Mouse (Mus musculus): ENCODE measurements around the gene Cdk5rap3. TPM values are rescaled to one million over a fixed set of nuclear protein-coding genes. Genes with fewer than 3 reads are reported as not detected.

The Cdk5rap3 gene
- total RNA-seq, 1 experiment from 2014 or later = 62.8 TPM

DNA sequence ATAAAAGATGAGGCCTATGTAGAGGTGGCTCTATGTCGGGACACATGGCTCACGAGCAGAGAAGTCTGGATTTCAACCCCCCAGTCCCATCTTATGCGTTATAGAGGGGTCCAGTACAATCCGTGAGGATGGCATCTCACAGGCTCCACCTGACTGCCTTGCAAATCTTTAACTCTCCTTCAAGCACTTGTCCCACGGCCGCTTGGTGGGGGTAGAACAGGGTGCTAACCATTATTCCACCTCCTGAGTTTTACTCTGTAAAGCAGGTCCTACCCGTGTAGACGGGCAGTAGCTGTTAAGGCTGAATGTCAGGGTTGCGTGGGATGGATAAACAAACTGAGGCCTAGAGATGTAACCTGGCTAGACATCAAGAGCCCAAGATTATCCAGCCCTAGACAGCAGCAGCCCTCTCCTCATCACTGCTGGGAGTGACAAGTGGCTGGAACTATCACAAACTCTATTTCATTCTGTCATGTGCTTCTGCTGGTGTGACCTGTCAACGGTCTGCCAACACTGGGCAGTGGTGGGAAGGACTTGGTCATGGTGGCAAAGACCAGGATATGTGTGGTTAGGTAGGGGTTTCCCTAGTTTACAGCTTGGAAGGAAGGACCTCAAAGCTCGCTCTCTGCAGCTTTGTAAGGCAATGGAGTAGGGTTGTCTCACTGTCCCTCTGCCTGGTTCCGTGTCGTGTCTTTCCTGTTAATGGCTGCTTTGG lies 17.4 kb upstream of the Cdk5rap3 start:
- no peak for DNase-seq

DNA sequence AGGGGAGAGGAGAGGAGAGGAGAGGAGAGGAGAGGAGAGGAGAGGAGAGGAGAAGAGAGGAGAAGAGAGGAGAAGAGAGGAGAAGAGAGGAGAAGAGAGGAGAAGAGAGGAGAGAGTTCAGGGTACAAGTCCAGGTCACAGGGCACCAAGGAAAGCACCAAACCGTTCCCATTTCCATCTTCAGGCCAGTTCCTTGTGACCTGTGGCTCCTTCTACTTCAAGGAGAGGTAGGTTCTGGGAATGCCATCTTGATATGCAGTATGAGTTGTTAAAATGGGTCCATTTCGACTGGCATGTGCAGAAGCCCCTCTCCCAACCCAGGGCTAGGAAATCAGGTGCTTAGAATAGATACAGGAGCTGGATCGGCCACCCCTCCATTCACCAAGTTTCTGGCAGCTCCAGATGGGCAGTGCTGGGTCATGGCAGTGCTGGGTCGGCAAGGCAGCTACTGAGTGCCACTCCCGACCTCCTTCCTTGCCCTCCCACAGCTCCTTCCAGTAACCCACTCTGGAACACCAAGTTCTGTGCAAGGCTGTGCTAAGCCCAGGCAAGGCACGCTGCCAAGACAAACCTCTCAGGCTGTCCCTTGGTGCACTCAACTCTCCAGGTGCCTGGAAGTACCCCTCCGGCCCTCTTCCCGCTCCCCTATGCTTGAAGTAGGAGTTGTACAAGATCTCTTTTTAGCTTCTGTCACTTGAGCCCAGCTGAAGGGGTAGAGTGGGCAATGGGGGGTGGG lies 15.2 kb upstream of the Cdk5rap3 start:
- DNase-seq = peak; percentile 36

DNA sequence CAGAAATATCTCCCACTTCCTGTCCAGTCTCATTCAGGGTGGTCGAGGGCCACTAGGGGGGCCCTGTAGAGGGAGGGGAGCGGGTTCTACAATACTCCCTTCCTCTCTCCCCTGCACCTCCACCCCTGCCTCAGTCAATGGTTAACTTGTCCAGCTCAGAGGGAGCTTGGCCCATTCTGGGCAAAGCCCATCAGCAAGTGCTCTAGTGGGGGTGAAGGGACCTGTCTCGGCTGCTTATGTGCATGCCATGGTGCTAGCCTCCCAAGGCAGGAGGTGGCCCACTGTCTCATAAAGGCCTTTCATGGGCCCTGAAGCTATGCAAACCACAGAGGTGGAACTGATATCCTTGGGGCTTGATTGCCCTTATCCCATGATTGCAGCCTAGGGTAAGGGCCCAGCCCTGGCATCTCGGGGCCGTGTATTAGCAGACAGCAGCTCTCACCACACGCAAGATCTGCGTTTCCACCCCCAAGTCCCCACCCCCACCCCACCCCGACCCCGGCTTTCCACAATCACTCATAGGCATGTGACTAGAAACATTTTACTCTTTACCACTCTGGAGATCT lies 13.6 kb upstream of the Cdk5rap3 start:
- no peak for DNase-seq

DNA sequence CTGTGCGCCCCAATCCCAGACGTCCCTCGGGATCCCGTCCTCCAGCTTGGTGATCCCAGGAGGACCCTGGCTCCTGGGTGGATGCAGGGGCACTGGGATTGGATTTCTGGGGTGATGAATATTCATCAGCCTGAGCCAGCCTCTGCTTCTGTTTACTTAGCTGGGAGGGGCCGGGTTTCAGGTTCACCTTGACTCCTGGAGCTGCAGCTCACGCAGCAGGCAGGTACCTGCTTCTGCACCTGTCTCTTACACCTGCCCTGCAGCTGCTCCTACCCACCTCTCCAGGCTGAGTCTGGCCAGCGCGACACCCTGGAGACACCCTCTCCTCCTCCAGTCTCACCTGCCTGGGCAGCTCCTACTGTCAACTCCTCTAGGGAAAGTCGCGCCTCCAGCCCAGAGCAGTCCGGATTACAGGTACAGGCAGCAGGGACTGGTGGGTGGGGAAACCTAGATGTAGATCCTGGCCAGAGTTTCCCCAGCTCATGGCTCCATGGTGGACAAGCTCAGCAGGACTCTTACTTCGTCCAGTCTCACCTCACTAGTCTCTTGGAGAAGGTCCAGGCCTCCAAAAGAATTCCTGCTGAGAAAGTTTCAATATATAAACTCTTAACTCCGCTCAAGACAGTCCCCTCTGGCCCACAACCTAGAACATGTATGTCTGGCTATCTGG lies 12.9 kb upstream of the Cdk5rap3 start:
- DNase-seq = no peak

DNA sequence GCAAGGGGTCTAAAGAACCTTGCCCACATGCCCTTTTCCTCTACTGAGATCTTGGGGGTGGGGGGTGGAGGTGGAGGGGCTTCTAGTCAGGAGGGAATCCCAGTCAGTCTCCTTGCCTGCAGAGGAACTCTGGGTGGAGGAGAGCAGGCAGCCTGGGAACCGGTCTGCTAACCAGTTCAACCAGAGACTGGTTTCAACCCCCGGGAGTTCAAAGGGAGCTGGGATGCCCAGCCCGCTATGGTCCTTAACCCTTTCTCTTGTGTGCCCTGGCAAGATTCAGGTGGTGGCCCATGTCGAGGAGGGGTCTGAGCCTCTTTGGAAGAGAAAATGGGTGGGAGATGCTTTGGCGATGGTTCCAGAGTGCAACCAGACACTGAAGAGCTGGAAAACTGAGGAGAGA lies 12.4 kb upstream of the Cdk5rap3 start:
- no peak for DNase-seq

DNA sequence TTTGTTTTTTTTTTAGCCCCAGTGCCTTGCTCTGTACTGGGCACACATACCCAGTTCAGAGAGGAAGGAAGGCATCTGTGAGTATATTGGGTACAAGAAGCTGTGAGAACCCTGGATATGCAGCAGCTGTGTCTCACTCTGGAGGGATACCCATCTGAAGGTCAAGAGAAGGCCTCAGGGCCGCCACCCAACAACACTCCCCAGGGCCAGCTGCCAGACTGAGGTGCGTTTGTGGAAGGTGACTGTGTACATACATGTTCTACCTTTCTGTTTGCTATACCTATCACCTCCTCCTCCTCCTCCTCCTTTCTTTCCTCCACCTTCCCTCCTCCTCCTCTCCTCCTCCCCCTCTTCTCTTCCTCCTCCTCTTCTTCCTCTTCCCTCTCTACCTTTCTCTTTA lies 11.8 kb upstream of the Cdk5rap3 start, which contains the start of gene Prr15l:
Gene Prr15l (plus strand): TSS at position 17 of the 400 bp plus-strand sequence.
- DNase-seq = no peak

DNA sequence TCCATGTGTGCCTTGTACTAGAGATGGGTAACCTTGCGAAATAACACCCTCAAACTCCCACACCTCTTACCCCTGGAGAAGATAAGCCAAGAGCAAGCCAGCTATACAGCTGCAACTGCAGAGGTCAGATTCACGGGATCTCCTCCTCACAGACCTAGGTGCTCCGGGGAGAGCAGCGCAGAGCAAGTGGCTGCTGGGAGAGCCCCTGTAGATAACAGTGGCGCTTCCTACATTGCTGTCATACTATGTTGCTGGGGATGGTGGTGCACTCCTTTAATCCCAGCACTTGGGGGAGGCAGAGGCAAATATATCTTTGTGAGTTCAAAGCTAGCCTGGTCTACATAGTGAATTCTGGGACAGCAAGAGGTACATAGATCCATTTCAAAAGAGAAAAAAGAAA lies 10.3 kb upstream of the Cdk5rap3 start:
- DNase-seq = no peak

DNA sequence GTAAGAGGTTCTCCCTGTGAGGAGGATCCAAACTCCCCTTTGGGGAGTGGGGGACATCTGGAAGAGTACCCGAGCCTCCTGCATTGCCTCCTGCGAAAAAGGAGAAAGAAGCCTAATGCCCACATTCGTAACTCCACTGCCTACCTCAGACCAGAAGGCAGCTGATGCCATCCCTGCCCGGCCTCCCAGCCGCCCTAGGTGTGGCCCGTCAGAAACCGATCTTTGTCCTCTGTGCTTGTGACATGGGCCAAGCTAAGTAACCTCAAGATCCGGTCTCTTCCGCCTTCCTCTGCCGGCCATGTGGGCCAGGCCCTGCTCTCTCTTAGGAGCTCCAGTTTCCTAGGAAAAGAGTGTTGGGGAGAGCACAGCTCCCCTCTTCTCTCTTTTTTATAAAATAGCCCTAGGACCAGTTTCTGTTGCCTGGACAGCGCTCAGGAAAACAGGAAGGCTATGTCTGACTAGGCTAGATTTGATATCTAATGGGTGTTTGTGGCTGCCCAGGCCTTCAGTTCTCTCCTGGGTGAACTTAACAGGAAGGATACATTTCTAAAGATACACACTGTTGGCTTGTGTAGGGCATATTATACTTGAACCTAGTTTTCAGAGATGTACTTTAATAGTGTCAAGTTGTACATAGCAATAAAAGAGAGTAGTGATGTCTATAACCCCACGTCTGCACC lies 9.3 kb upstream of the Cdk5rap3 start:
- no peak for DNase-seq

DNA sequence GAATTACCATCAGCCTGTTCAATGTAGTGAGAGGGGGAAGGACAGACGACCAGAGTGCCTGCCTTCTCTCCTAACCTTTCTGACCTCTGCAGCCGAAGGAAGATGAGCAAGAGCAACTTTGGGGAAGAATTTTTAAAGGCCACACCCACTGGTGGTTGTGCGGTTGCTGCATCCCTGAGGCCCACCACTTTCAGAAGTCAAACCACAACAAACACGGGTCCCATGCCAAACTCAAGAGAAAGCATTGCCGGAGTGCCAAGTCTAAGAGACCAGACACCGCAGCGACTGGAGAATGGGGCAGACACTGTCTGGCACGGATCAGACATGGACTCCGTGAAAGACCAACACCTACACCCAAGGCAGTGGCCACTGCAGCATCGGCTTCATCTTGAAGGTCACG lies 8.6 kb upstream of the Cdk5rap3 start:
- DNase-seq = no peak

DNA sequence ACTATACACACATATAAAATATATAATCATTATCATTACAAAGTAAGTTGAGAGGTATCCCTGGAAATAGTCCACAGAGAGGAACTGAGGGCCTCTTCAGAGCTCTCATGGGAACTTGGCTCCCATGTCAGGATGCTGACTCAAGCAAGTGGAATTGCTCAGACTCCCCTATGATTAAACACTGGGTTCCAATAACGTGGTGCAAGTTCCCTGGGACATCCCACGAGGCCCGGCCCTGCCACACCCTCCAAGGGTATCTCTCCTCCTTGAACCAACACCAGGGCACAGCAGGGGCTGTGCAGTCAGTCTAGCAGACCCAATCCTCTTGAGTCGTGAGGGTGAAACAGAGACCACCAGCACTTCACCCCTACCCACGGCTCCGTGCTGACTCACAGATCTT lies 2.7 kb upstream of the Cdk5rap3 start:
- DNase-seq = no peak

DNA sequence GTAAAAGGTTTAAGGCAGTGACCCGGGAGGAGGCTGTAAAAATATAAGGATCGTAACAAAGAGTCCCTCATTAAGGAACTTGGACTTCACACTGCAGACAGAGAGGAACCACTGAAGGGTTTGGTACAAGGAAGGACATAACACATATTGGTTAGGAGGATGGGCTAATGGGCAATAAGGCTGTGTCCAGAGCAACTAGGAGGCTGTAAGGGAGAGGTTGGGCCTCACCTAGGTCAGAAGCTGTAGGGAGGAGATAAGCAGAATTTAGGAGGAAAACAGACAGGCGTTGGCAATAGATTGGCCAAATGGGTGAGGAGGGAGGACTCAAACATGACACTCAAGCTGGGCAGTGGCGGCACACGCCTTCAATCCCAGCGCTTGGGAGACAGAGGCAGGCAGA lies 1.1 kb upstream of the Cdk5rap3 start:
- DNase-seq = no peak

DNA sequence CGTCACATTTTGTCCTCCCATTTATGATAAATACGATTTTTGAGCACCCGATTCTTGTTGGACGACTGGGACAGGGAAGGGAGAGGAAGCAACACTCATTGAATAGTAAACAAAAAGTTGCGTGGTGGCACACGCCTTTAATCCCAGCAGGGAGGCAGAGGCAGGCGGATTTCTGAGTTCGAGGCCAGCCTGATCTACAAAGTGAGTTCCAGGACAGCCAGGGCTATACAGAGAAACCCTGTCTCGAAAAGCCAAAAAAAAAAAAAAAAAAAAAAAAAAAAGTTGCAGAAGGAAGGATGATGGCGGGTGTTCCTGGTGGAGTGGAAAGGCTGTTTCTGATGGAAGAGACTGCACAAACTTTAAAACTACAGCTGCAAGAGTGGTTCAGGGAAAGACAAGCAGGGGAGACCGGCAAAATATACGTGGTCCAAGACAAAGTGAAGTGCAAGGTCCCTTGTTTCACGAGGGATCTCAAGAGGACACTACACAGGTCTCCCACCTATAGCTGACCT lies 645 bp upstream of the Cdk5rap3 start:
- no peak for DNase-seq

DNA sequence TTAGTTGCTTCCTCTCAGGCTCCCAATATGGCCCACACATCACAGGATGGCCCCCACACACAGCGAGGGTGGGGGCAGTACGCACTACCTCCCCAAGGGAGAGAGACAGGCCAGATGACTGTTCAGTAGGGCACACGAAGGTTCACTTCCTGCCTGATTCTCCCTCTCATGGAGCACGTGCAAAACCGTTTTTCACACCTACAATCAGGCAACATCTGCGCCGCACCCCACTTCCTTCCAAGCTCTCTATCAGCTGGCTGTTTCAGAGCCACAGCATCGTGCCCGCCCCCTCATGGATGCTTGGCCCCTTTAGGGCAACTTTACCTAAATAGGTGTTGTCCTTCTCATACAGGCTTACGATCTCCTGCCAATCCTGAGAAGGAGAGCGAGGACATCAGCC lies 3.6 kb downstream of the Cdk5rap3 start:
- no peak for DNase-seq

DNA sequence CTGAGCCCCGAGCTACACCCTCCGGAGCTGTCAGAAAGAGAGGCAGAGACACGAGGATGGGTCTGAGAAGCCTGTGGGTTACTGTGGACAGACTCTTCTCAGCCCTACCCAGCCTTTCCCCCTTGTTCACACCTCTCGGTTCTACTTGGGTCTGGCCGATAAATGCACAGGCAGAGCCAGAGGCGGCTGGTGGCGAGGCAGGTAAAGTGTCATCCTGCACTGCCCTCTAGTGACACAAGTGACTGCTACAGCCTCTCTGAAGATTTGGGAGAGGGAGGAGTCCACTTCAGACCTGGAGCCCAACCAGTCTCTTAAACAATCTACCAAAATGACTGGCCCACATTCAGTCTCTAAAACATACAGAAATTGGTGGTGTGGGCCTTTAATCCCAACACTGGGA lies 6.3 kb downstream of the Cdk5rap3 start:
- peak; percentile 68 for DNase-seq

DNA sequence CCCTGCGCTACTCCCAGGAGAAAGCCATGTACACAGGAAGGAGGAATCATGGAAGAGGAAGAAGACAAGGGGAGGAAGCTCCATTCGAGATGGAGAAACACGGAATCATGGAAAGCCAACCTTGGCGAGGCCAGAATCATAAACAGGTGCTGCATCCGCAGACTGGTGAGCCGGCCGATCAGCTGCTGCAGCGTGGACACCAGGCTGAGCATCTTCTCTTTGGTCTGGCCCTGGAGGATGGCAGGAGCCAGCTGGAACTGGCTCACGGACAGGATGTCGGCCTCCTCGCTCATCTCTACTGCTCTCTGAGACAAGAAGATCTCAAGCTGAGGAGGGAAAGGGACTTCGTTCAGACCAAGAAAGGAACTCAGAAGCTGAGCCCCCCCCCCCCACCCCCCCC lies 7.7 kb downstream of the Cdk5rap3 start:
- no peak for DNase-seq

DNA sequence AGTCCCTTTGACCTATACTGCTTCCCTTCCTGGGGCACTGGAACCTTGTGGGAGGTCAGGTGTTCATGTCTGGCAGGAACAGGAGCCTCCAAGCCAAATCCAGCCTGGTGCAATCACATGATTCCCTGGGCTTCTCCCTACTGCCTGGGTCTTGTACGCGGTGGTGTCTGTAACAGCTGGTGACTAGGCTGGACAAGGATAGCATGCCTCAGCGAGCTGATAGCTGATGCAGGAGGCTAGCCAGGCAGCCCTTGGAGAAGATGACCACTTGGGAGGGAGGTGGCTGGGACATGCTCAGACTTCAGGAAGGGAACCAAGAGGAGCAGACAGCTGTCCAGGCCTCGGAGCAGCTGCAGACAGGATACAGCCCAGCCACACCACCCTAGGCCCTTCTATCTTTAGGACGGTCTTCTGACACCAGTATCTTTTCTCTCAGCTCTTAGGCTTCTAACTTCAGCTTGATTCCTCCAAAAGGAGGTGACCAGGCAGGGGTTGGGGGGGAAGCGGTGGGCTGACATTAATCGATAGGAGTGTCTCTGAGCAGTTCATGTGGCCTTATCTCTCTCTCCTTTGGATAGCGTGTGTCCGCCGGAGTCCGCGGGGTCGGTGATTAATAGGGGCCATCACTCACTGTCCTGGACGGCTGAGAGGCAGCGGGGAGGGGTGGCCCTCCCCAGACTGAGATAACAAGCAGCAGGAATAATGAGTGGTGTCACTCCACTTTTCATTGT lies 9.7 kb downstream of the Cdk5rap3 start:
- no peak for DNase-seq

DNA sequence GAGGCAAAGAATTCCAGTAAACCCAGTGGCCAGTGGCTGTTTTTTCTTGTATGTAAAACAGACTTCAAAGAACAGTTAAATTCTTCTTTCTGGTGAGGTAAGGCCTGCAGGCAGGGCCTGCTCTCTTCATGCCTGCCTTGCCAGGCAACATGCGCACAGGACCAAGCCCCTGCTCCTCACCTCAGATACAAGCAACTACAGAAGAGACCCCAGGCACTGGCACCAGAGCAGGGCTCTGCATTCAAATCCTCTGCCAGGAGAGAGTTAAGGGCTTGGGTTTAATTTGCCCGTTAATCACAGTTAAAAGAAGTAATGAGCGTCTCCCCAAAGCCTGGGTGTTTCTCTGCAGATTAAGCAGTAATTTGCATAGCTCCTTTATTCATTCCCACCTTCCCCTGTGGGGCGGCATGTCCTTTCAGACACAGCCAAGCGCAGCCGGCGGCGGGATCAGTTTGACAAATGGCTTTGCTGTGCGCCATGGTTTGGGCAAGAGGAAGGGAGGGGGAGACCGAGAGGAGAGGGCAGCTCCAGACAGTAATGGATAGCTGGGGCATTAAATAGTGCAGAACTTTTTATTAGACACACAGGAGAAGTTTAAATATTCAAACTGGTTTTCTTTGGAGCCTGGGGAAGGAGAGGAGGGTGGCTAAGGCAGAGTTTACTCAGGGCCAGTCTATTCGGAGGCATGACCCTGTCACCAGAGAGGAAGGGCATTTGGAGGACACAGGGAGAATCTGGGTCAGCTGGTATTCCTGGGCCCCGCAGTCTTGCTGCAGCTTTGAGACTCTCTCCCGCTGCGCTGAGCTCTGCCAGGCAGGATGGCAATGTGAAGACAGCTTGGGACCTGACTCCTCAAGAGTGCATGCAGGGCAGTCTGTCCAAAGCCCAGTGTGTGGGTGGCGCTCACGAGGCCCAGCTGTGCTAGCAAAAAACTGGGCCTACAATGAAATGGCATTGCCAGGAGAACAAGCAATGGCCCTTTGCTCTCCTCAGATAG lies 13.4 kb downstream of the Cdk5rap3 start:
- DNase-seq = peak; percentile 32

DNA sequence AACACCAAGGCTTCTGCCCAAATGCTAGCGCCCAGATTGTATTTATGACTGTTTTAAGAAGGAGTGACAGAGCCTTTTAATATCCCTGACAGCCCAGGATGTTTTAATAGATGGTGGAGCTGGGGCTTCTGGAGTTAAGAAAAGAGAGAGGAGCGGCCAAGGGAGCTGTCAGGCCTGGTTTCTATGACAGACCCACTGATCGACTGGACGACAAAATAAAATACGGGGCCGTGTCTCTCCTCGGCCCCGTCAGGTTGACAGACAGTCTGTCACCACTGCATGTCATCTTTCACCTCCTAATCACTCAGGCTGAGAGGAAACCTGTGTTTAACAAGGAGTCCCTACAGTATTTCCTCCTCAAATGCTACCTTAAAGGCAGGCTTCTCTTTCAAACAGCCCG lies 15.0 kb downstream of the Cdk5rap3 start:
- no peak for DNase-seq

DNA sequence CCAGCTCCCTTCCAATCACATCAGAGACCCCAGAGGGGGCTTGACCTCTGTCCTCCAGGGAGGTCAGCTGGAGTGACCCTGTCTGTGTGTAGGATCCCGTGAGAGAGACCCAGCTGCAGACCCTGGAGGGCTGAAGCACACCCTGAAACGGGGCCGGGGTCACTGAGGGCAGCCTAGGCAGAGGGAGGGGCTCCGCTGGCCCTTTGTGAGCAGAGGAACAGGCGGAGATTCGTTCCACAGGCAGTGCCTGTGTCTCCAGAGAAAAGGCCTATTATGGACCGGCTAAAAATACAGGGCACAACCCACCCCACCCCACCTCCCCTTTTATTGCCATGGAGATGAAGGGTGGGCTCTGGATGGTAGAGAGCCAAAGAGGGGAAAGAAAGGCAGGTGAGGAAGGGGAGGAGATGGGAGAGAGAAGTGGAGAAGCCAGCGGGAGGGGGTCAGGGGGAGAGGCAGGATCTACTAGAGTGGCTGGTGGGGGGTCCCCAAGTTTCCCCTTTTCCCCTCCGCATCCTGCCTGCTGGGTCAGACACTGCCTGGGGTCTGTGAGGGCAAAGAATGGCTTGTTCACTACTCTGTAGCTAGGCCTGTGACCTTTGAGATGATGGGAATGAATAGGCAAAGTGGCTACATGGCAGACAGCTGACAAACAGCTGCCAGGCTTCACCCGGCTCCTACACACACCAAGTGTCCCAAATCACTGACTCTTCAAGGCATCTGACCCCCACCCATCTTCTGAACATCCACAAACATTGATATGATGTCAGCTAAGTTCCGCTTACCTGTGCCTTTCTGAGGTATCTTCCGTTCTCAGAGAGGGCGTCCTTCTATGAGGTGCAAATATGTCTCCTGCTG lies 16.6 kb downstream of the Cdk5rap3 start:
- no peak for DNase-seq
